Mouse (Mus musculus) heart, postnatal 0 days (tissue): ENCODE data around the gene Pex5. TPM values are rescaled to one million over a fixed set of nuclear protein-coding genes. Genes with fewer than 3 reads are reported as not detected.

Experiments
- ATAC-seq: fragments of 200-750 bp; cut with Nextera tagmentation; 2 replicates; pipeline ENCODE4 v1.8.0; 2017; ENCODE audit warnings: low read depth, moderate number of reproducible peaks, moderate library complexity; ENCODE audit not compliant: insufficient read depth
- DNase-seq: peaks from one replicate; pipeline ENCODE4 v3.0.0-alpha.2; 2016; ENCODE audit warnings: low spot score
- H3K27ac ChIP-seq: fragments of 300-500 bp; sonication (generic); 2 replicates; pipeline ENCODE4 v1.5.1; 2014; ENCODE audit warnings: low read depth, mild to moderate bottlenecking
- H3K27me3 ChIP-seq: fragments of 300-500 bp; sonication (generic); 2 replicates; pipeline ENCODE4 v1.6.1; 2014; ENCODE audit warnings: low read length, mixed read lengths; ENCODE audit not compliant: control insufficient read depth, insufficient read depth
- H3K36me3 ChIP-seq: fragments of 300-500 bp; sonication (generic); replicated peaks from 2 replicates; pipeline ENCODE4 v1.6.1; 2014; ENCODE audit warnings: low read length, mixed read lengths; ENCODE audit not compliant: control insufficient read depth, insufficient read depth
- H3K4me1 ChIP-seq: fragments of 300-500 bp; sonication (generic); 2 replicates; pipeline ENCODE4 v1.6.1; 2014; ENCODE audit warnings: antibody characterized with exemption; ENCODE audit not compliant: control insufficient read depth, insufficient read depth
- H3K4me2 ChIP-seq: fragments of 300-500 bp; sonication (generic); 2 replicates; pipeline ENCODE4 v1.6.1; 2014; ENCODE audit warnings: low read depth, mild to moderate bottlenecking, low read length, moderate library complexity
- H3K4me3 ChIP-seq: fragments of 300-500 bp; sonication (generic); 2 replicates; pipeline ENCODE4 v1.5.1; 2014; ENCODE audit warnings: low read depth, low read length
- H3K9ac ChIP-seq: fragments of 300-500 bp; sonication (generic); replicated peaks from 2 replicates; pipeline ENCODE4 v1.6.1; 2014; ENCODE audit warnings: low read depth, low read length, mixed read lengths
- H3K9me3 ChIP-seq: fragments of 300-500 bp; sonication (generic); replicated peaks from 2 replicates; pipeline ENCODE4 v1.6.1; 2016; ENCODE audit warnings: low read length; ENCODE audit not compliant: control insufficient read depth
- CTCF ChIP-seq: IDR thresholded peaks from 2 replicates; pipeline ENCODE4 v1.5.1; 2016; ENCODE audit warnings: antibody characterized with exemption, control low read depth, low read depth
- EP300 ChIP-seq: IDR thresholded peaks from 2 replicates; pipeline ENCODE4 v1.6.1; 2016; ENCODE audit warnings: antibody characterized with exemption, low read depth
- WGBS: fragments of 180-500 bp; shearing (Covaris S2); extraction: QIAGEN DNeasy Blood & Tissue Kit; methylation state at CpG from one replicate; pipeline ENCODE4 v1.1.7; 2014; 5-methylcytosine and 5-hydroxymethylcytosine counted together
- polyA plus RNA-seq: library from polyadenylated mRNA; unstranded; fragments of >200 nt; fragmentation: Nextera tagmentation; extraction: Ambion mirVana; gene quantifications from 2 replicates; pipeline ENCODE4 v1.2.1, GENCODE M21; 2015
- total RNA-seq: library from RNA; depleted of rRNA; stranded (reverse); fragments of >200 nt; gene quantifications from 2 replicates; pipeline ENCODE4 v1.2.3, GENCODE M21; 2014; ENCODE audit warnings: low replicate concordance

Gene Pex5
- total and polyA plus RNA-seq, 2 experiments from 2014 or later = 20.8 to 47.7 TPM

DNA sequence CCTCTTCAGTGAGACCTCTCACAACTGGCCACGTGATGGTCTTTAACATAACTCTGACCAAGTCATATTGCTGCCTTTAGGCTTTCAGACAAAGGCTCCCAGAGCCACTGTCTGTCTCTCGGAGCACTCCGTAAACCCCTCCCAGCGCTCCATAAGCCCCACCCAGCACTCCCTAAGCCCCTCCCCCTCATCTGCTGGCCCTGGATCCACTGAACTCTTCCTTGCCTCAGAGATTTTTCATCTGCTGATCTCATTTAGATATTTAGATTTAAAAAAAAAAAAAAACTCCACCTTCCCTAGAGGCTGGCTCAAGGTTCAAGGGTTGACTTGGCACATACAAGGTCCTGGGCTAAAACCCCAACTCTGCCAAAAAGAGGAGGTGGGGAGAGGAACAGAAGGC, 38.9 kb upstream of the Pex5 start:
- Histone ChIP-seq H3K27me3 (no peaks in the 10 kb centered on the region), H3K36me3 (no peaks in the 10 kb centered on the region), H3K27ac (no peak overlapping the region), H3K9me3 (no peaks in the 10 kb centered on the region), H3K4me3 (no peak overlapping the region), H3K9ac (no peak overlapping the region), H3K4me1 (no peaks in the 10 kb centered on the region), H3K4me2 (no peak overlapping the region)
- TF ChIP-seq CTCF (no peak), EP300 (no peak)
- ATAC-seq (no peak), DNase-seq (no peak)
- WGBS = 46% methylated on average over 4 of the region's 4 CpGs

- WGBS = 58% methylated on average over 3 of the region's 3 CpGs
- TF ChIP-seq EP300 (no peak), CTCF (no peak)
Measured at GRCm38 (mm10) chr6:124451995-124452394, 37.1 kb upstream of the Pex5 start.

GRCm38 (mm10) chr6:124449668-124450383, 35.0 kb upstream of the Pex5 start:
- no peaks in the 10 kb centered on the region for H3K4me1 ChIP-seq
- H3K4me2 ChIP-seq = no peak overlapping the region
- no peak for ATAC-seq
- 78% methylated on average over 18 of the region's 18 CpGs for WGBS
- H3K27ac ChIP-seq = no peak overlapping the region
- H3K9me3 ChIP-seq = no peaks in the 10 kb centered on the region
- H3K36me3 ChIP-seq = no peaks in the 10 kb centered on the region
- no peak overlapping the region for H3K4me3 ChIP-seq
- no peak for TF ChIP-seq CTCF
- no peak for TF ChIP-seq EP300
- H3K9ac ChIP-seq = no peak overlapping the region
- DNase-seq = no peak
- H3K27me3 ChIP-seq = no peaks in the 10 kb centered on the region

More at GRCm38 (mm10) chr6:124451995-124452394, 37.1 kb upstream of the Pex5 start:
- Histone ChIP-seq H3K4me2 (no peak overlapping the region), H3K27me3 (no peaks in the 10 kb centered on the region), H3K4me3 (no peak overlapping the region), H3K4me1 (no peaks in the 10 kb centered on the region), H3K27ac (no peak overlapping the region), H3K9ac (no peak overlapping the region), H3K9me3 (no peaks in the 10 kb centered on the region), H3K36me3 (no peaks in the 10 kb centered on the region)
- DNase-seq (no peak), ATAC-seq (no peak)

DNA sequence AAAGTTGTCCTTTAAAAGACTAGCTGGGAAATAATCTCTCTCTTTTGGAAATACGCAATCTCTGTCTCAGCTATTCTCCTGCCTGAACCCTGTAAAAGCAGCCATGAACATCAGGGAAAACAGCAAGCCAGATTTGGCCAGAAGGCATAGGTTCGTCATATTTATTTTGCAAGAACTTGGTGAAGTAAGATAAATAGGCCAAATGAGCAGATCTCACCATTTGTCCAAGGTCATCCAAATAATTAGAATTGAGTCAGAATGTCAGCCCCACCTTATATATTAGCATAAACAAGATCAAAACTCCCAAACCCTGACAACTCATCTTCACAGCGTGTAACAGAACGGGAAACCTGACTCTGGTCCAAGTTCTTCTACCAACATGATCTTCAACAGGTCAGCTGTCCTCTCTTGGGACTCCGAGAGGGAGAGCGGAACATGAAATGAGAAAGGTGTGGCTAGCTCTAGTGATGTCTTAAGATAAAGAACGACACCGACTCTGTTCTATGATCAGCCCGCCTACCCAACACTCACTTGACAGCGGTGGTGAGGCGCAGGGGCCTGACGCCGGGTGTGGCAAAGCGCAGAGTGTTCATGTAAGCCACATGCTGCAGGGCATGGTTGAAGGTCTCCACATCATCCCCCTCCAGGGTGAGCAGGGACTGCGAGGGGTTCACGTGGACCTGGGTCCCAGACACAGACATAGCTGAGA, 34.2 kb upstream of the Pex5 start:
- Histone ChIP-seq H3K27ac (no peak overlapping the region), H3K4me3 (no peak overlapping the region), H3K4me2 (no peak overlapping the region), H3K9ac (no peak overlapping the region), H3K9me3 (no peaks in the 10 kb centered on the region), H3K4me1 (no peaks in the 10 kb centered on the region), H3K27me3 (no peaks in the 10 kb centered on the region), H3K36me3 (no peaks in the 10 kb centered on the region)
- no peak for DNase-seq
- TF ChIP-seq EP300 = no peak
- no peak for TF ChIP-seq CTCF
- no peak for ATAC-seq
- WGBS = 84% methylated on average over 16 of the region's 16 CpGs

- no peak for DNase-seq
- 70% methylated on average over 10 of the region's 10 CpGs for WGBS
Measured at GRCm38 (mm10) chr6:124448186-124448852, 33.5 kb upstream of the Pex5 start.

More at GRCm38 (mm10) chr6:124448186-124448852, 33.5 kb upstream of the Pex5 start:
- Histone ChIP-seq H3K9me3 (no peaks in the 10 kb centered on the region), H3K4me3 (no peak overlapping the region), H3K9ac (no peak overlapping the region), H3K27ac (no peak overlapping the region), H3K4me1 (no peaks in the 10 kb centered on the region), H3K4me2 (no peak overlapping the region), H3K36me3 (no peaks in the 10 kb centered on the region), H3K27me3 (no peaks in the 10 kb centered on the region)
- no peak for ATAC-seq
- TF ChIP-seq EP300 = no peak
- peak; percentile 27; the same call in 1 of the 2 replicates for TF ChIP-seq CTCF
